Mouse (Mus musculus) cerebellum, adult 18-20 months (tissue): ENCODE measurements around the gene Pcdh9.

Experiments
- DNase-seq, 2 experiments: peaks; one replicate each; pipeline ENCODE4 v3.0.0; 2021

Gene Pcdh9

DNA sequence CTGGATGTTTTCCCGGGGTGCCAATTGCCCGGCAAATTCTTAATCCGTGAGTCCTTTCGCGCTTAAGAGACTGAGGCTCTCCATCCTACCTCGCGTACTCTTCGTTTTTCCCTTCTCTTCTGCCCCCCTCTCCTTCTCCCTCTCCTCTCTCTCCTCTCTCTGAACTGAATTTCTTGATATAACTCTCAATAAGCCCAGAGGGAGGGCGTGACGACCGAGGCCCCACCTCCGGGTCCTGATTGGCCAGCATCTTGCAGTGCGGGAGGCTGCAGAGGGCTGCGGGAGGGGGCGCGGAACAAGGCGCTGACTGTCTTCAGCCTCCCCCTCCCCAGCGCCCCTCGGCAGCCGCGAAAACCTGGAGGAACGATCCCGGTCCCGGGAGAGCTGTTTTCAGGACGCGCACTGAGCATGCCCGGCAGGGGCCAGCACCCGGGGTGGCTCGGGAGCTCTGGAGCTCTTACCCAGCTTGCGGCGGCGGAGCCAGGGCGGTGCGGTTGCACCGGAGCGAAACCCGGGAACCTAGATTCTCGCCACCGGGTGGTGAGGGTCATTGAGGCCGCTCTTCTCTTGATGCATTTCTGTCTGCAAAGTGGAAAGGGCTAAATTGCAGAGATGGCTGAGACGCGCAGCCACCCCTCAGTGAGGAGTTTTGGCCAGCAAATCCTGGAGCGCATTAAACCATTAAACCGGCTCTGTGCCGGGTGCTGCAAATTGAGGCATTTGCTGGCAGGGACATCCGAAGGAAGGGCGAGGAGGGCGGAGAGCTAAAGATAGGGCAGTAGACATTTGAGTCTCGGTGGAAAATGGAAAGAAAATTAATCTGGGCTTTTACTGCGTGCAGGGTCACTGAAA is at the start of gene Pcdh9:
Gene Pcdh9 (minus strand): TSS at position 161 of the 852 bp plus-strand sequence.
- peak; percentile 94 to 98 for DNase-seq

DNA sequence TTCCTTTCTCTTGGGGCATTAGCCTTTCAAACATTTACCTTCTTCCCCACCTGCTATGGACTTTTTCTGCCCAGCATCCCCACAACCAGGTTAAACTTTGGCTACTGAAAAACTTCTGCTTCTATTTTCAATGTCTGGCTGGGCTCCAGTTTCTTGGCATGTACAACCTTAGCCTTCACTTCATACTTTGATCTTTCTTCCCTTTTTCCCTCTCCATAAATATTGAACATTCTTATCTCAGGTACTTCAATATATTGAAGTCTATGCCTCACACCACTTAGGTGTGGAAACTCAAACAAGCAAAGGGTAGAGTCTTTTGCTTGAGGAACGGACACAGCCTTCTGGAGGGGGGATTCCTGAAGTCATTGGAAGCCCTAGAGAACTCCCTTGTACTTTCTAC is 16.4 kb upstream of the Pcdh9 start:
- no peak for DNase-seq

- DNase-seq, result no peak
Observed at GRCm38 (mm10) chr14:93898533-93898932, 8.1 kb upstream of the Pcdh9 start.

GRCm38 (mm10) chr14:93895131-93895530 is 4.7 kb upstream of the Pcdh9 start:
- DNase-seq, result no peak

GRCm38 (mm10) chr14:93891371-93891746 is 880 bp upstream of the Pcdh9 start:
- DNase-seq, result peak; percentile 51 to 67

- peak; percentile 69 to 77 for DNase-seq
Observed at GRCm38 (mm10) chr14:93889839-93890518, 500 bp downstream of the Pcdh9 start.

DNA sequence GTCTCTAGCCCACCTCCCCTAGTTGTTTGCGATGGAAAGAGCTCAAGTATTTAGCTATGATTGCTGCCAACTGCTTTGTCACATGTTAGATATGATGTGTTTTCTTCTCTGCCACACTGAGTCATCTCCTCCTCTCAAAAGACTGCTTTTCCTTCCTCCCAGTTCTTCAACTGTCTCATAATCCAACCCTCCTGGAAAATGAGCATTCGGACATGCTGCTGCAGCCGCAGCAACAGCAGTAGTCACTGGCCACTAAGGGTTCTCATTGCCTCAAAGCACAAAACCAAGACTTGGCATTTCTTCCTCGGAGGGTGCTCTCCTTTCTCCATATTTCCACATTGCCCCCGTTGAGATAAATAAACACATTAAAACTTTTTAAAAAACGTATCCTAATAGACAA is 1.2 kb downstream of the Pcdh9 start:
- peak; percentile 31 to 48 for DNase-seq

DNA sequence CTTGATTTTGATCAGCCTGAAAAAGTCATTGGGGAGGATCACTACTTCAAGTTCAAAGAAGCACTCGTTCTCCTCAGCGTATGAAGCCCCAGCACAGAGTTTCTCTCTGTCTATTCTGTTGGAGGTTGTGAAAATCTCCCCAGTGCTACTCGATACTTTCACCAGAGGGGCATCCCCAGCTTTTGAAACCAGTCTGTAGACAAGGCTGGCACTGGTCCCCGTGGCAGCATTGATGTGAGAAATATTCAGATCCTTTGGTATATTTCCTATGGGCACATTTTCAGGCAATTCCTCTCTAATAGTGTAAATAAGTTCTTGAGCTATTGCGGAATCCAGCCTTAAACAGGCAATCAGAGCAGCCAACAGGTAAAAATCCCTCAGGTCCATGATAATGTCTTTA is 2.1 kb downstream of the Pcdh9 start:
- DNase-seq, result peak; percentile 36 to 49

GRCm38 (mm10) chr14:93887066-93887465 is 3.4 kb downstream of the Pcdh9 start:
- DNase-seq, result no peak

GRCm38 (mm10) chr14:93885551-93886084 is 4.9 kb downstream of the Pcdh9 start:
- peak in 1 of 2 experiments; percentile 17 for DNase-seq

GRCm38 (mm10) chr14:93884467-93884866 is 6.0 kb downstream of the Pcdh9 start:
- DNase-seq, result peak; percentile 79 to 92

- DNase-seq, result peak in 1 of 2 experiments; percentile 24
Observed at GRCm38 (mm10) chr14:93880071-93880470, 10.4 kb downstream of the Pcdh9 start.

DNA sequence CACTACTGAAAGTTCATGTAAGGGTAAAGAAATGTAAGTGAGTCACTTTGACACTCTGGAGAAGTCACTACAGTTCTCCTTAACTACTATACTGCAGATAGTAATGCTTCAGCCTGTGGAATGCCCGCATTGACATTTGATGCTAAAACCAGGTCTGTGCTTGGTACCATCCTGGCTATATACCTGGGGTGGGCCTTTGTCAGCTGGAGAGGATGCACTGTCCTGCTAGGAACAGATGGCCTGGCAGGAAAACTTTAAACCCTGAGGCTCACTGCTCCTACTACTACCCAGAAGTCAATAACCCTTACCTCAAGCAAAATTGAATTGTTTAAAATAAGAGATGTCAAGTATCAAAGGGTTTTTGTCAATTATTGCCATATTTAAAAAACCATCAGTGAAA is 14.5 kb downstream of the Pcdh9 start:
- peak; percentile 68 to 81 for DNase-seq

DNA sequence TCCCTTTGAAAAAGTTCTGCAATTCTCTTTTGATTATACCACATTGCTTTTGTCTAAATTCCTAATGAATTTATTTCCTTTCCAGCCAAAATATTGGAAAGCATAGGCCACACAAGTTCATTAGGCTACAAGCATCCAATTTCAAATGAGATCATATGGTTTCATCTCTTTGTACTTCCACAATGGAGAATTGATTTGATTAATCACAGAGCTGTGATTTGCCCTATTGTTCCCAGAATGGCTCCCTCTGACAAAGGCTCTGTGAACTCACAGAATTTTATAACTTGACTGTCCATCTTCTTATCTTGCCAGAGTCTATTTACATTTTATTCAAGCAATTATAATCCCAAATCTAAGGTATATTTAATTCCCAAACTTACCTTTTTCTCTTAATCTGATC is 22.3 kb downstream of the Pcdh9 start:
- DNase-seq, result no peak

DNA sequence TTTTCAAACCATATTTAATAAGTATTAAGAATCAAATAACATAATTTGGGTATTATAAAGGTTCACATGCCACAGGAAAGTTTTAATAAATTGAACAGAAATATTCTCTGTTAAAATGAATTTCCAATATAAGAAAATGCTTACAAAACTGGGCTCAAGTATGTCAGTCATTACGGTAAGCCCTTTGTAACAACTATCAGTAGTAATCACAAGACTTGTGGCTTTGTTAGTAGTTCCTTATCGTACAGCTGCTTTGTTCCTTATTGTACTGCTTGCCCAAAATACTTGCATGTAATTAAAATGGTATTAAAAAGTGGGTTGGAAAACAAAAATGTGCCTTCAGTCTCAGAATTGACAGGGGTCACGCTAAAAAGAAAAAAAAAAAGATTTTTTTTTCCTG is 32.4 kb downstream of the Pcdh9 start:
- DNase-seq, result no peak

DNA sequence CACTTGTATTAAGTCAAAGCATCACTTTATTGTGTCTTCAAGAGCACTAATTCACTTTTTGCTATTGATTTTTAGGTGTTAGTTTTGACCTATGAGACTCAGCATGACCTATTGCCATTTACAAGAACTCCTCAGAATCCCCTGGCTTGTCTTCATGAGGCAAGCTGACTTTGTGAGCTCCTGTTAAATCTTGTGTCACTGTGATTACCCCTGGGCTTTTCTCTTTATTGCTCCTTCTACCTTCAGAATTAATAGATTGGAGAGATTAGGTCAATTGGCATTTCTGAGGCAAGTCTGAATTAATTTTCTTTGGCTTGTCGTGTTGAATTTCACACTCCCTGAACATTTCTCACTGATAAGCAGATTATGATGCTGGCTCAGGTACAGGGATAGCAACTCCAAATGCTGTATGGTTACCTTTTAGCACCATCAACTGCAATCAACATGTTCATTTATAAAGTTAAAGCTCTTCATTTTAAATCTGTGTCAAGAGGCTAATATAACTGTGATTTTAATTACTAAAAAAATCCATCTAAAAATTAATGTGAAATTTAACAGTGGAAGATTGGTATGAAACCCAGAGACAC is 44.3 kb downstream of the Pcdh9 start:
- no peak for DNase-seq

- DNase-seq, result no peak
Observed at GRCm38 (mm10) chr14:93842686-93843288, 47.7 kb downstream of the Pcdh9 start.

- DNase-seq, result no peak
Observed at GRCm38 (mm10) chr14:93832511-93832910, 58.0 kb downstream of the Pcdh9 start.

DNA sequence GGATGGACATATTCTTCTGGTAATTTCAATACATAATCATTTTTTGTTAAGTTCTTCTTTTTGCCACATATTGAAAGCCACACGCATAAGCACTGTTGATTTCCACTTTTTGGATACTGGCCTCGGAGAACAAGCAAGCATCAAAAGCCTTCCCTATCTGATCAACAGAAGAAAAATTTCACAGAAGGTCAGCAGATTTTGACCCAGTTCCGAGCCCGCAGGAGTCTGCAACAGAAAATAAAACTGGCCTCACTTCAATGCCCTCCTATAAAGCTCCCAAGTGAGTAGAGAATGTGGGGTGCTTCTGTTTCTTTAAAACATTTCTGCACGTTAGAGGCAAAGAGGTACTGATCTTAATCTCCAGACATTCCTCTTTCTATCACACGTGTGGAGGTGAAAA is 63.3 kb downstream of the Pcdh9 start:
- peak; percentile 65 to 72 for DNase-seq

DNA sequence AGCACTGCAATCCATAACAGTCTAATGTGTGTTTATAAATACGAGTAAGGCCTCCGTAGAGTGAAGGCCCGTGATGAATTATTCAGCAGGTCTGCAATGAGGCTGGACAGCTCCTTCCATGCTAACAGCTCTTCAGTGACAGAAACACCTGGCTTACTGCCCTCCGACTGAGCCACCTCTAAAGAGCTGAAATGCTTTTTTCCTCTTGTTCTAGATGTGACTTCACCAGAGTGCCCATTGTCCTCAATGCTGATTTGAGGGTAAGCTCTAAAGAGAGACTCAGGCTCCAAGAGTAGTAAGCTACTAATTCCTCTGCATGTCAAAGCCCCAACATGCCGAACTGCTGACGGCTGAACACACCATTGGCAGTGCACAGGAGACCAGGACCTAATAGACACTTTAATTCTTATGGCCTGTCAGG is 64.4 kb downstream of the Pcdh9 start:
- DNase-seq, result peak; percentile 54 to 60

- no peak for DNase-seq
Observed at GRCm38 (mm10) chr14:93818845-93819244, 71.6 kb downstream of the Pcdh9 start.

DNA sequence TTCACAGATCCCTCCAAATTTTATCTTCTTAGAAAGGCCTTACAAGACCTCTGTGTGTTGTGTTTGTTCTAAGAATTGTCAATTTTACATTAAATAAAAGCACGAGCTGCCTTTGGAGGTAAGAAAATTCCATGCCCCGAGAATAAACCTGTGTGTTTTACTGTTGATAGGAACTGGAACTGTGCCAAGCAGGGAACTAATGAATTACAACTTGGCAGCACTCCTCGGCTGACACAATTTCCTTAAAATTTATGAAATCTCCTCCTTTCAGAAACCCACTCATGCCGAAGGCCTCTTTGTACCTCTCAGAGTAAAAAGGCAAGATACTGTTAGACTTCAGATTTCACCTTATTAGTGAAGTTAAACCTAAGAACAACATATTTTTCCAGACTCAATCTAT is 72.9 kb downstream of the Pcdh9 start:
- DNase-seq, result peak; percentile 29 to 43

GRCm38 (mm10) chr14:93794530-93794929 is 95.9 kb downstream of the Pcdh9 start:
- peak; percentile 50 to 66 for DNase-seq
